Mouse (Mus musculus) testis, adult 2 months (tissue): ENCODE data around the gene Stradb. TPM values are rescaled to one million over a fixed set of nuclear protein-coding genes. Genes with fewer than 3 reads are reported as not detected.

Experiments
- H3K27ac ChIP-seq: fragments of 200-500 bp; 2 replicates; pipeline ENCODE4 v1.5.1; 2012; ENCODE audit warnings: low read depth, low read length; ENCODE audit not compliant: control insufficient read depth, insufficient read depth
- H3K27me3 ChIP-seq: fragments of 200-500 bp; 2 replicates; pipeline ENCODE4 v1.6.1; 2012; ENCODE audit warnings: mild to moderate bottlenecking, low read length, moderate library complexity; ENCODE audit not compliant: control insufficient read depth, insufficient read depth
- H3K36me3 ChIP-seq: fragments of 200-500 bp; 2 replicates; pipeline ENCODE4 v1.6.1; 2012; ENCODE audit warnings: mild to moderate bottlenecking, low read length; ENCODE audit not compliant: control insufficient read depth, insufficient read depth
- H3K4me1 ChIP-seq: fragments of 200-500 bp; 2 replicates; pipeline ENCODE4 v1.6.1; 2012; ENCODE audit warnings: low read length; ENCODE audit not compliant: control insufficient read depth, insufficient read depth
- H3K4me3 ChIP-seq: fragments of 200-500 bp; 2 replicates; pipeline ENCODE4 v1.5.1; 2012; ENCODE audit warnings: low read depth, mild to moderate bottlenecking, low read length, moderate library complexity, mixed read lengths; ENCODE audit not compliant: control insufficient read depth
- CTCF ChIP-seq: fragments of 200-500 bp; IDR thresholded peaks from 2 replicates; pipeline ENCODE4 v1.5.1; 2012; ENCODE audit warnings: low read depth, mild to moderate bottlenecking, inconsistent platforms, low read length, moderate library complexity; ENCODE audit not compliant: control insufficient read depth, insufficient read depth, insufficient replicate concordance
- POLR2A ChIP-seq: fragments of 200-500 bp; IDR thresholded peaks from 2 replicates; pipeline ENCODE4 v1.6.1; 2012; ENCODE audit warnings: low read depth, mild to moderate bottlenecking, inconsistent platforms, low read length, moderate library complexity; ENCODE audit not compliant: control insufficient read depth
- polyA plus RNA-seq: library from polyadenylated mRNA; depleted of rRNA; stranded (reverse); fragments of >200 nt; gene quantifications from 2 replicates; pipeline ENCODE4 v1.2.3, GENCODE M21; 2012; rRNA removed

The Stradb gene
- polyA plus RNA-seq = 10.9 and 11.6 TPM in 2 replicates

GRCm38 (mm10) chr1:58973366-58974221, at the start of gene Stradb, which contains the start of gene Trak2:
Gene Stradb (plus strand): TSS chr1:58973522.
Gene Trak2 (minus strand): TSS chr1:58973430.
- H3K36me3 ChIP-seq = no peaks in the 10 kb centered on the region
- no peaks in the 10 kb centered on the region for H3K4me1 ChIP-seq
- TF ChIP-seq POLR2A (peak; percentile 64), CTCF (no peak)
- peak within 1 kb of the TSS; percentile 81 for H3K27ac ChIP-seq
- H3K4me3 ChIP-seq = peak within 1 kb of the TSS; percentile 91
- no peaks in the 10 kb centered on the region for H3K27me3 ChIP-seq

- no peak overlapping the region for H3K27ac ChIP-seq
- no peaks in the 10 kb centered on the region for H3K36me3 ChIP-seq
- no peak overlapping the region for H3K4me3 ChIP-seq
- no peaks in the 10 kb centered on the region for H3K4me1 ChIP-seq
- TF ChIP-seq CTCF (no peak), POLR2A (no peak)
- H3K27me3 ChIP-seq = no peaks in the 10 kb centered on the region
These were observed 46.7 kb upstream of the Stradb start for GRCm38 (mm10) chr1:58926664-58927063.

- Histone ChIP-seq H3K4me3 (no peak overlapping the region), H3K4me1 (no peaks in the 10 kb centered on the region), H3K27ac (no peak overlapping the region), H3K36me3 (no peaks in the 10 kb centered on the region), H3K27me3 (no peaks in the 10 kb centered on the region)
- TF ChIP-seq CTCF (no peak), POLR2A (no peak)
These were observed 36.3 kb upstream of the Stradb start for GRCm38 (mm10) chr1:58936746-58937605.

- Histone ChIP-seq H3K4me1 (no peaks in the 10 kb centered on the region), H3K4me3 (no peak overlapping the region), H3K27ac (no peak overlapping the region), H3K27me3 (no peaks in the 10 kb centered on the region), H3K36me3 (no peaks in the 10 kb centered on the region)
- TF ChIP-seq CTCF = no peak
These were observed 35.7 kb upstream of the Stradb start for GRCm38 (mm10) chr1:58937606-58938099.

GRCm38 (mm10) chr1:58945523-58945922, 27.8 kb upstream of the Stradb start:
- H3K4me1 ChIP-seq = no peaks in the 10 kb centered on the region
- TF ChIP-seq CTCF (no peak), POLR2A (no peak)
- no peaks in the 10 kb centered on the region for H3K27me3 ChIP-seq
- H3K27ac ChIP-seq = no peak overlapping the region
- H3K36me3 ChIP-seq = no peaks in the 10 kb centered on the region; the same call in 1 of the 2 replicates
- H3K4me3 ChIP-seq = no peak overlapping the region

GRCm38 (mm10) chr1:58945960-58946670, 27.2 kb upstream of the Stradb start:
- TF ChIP-seq CTCF = no peak
- no peak for TF ChIP-seq POLR2A
- Histone ChIP-seq H3K27ac (no peak overlapping the region), H3K4me1 (no peaks in the 10 kb centered on the region), H3K4me3 (no peak overlapping the region), H3K27me3 (no peaks in the 10 kb centered on the region), H3K36me3 (no peaks in the 10 kb centered on the region; the same call in 1 of the 2 replicates)

- Histone ChIP-seq H3K36me3 (no peaks in the 10 kb centered on the region; the same call in 1 of the 2 replicates), H3K4me3 (no peak overlapping the region), H3K27ac (no peak overlapping the region), H3K4me1 (no peaks in the 10 kb centered on the region), H3K27me3 (no peaks in the 10 kb centered on the region)
- TF ChIP-seq CTCF = no peak
- TF ChIP-seq POLR2A = no peak
These were observed 26.6 kb upstream of the Stradb start for GRCm38 (mm10) chr1:58946718-58947117.
